Mouse (Mus musculus) adrenal gland (tissue): ENCODE results near the gene Pla2g7.

ENCODE experiments used
- intact Hi-C: fragments of 180-260 bp; cut with DNase I; formaldehyde crosslinking; loops from one replicate; pipeline ENCODE4 v1.15.1; 2025

The Pla2g7 gene

DNA sequence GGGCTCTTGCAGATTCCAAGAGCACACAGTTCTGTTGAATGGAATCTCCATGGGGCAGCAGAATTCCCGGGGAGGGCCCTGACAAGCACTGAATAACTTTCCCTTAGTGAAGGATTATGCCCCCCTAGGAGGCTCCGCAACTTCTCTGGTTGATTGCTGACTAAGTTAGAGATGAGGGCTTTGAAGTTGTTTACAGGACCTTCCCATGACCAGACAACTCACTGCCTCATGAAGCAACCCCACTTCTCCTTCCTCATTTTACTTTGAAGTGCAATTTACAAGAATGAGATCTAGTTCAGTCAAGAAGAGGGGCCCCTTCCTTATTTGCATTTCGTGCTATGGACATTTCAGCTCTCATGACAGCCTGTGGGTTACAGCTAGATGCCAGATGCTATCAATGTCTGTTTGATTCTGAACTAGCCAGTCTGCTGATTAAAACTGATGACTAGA, 5.8 kb downstream of the Pla2g7 start:
- intact Hi-C loops: no loop called here

DNA sequence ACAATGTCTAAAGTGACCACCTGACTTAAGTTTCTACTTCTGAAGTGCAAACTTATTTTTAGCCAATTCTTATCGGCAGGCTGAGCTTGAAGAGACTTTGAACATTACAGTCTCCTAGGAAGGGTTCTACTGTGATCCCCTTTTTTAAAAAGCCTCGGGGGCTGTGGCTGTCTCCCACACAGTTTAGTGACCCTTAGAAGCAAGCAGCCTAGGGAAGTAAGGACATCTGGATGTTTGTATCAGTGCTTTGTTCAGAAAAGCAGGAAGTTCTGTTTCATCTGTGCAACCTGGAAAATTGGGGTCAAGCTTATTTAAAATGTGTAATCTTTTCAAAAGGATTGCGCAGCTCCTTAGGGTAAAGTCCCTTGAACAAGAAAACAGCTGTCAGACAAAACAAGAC, 12.6 kb downstream of the Pla2g7 start:
- intact Hi-C loops: no loop called here

DNA sequence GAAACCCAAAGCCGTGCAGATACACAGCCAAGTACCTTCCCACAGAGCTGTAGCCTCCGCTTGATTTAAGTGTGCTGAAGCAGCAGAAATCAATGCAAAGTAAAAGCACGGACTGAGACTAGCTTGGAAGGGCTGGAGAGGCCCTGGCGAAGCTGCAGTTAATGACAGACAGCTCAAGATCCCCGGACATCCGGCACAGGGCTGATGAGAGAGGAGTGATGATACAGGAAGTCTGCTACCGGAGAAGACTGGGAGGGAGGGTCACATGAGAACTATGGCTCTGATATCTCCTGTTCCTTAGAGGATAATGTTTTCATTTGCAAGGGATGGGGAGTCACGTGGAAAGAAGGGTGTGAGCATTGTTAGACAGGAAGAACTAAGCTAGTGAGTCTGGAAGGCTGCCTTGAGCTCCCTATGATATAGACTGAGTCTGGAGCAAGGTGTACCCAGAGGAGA, 13.1 kb downstream of the Pla2g7 start:
- intact Hi-C loops: no loop called here

DNA sequence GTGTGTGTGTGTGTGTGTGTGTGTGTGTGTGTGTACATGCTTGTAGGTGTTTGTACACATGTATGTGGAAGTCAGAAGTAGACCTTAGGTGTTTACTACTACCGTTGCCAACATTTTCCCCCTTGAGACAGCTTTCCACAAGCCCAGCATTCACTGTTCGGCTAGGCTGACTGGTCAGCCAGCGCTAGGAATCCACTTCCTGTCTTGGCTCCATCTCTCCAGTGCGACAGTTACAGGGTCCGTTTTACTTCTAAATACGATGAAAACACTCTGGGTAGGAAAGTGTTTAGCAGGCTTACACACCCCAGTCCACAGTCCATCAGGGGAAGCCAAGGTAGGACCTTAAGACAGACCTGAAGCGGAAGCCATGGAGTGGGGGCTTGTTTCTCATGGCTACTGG, 16.9 kb downstream of the Pla2g7 start:
- intact Hi-C loops: no loop called here

DNA sequence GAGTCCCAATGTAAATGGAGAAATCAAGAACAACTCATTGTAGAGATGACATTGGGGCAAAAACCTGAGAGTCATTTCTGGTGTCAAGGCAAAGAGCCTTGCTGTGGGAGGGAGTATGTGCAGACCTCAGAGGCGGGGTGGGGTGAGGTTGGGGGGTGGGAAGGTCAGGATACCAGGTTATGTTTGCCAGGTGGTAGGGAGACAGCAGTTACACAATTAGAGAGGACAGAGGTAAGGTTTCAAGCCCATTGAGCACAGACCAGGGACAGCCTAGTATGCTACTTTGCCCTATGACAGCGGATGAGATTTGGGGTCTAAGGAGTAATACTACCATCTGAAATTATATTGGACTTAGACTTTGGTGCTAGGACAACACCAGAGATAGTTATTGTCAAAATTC, 19.4 kb downstream of the Pla2g7 start:
- intact Hi-C loops: no loop called here

DNA sequence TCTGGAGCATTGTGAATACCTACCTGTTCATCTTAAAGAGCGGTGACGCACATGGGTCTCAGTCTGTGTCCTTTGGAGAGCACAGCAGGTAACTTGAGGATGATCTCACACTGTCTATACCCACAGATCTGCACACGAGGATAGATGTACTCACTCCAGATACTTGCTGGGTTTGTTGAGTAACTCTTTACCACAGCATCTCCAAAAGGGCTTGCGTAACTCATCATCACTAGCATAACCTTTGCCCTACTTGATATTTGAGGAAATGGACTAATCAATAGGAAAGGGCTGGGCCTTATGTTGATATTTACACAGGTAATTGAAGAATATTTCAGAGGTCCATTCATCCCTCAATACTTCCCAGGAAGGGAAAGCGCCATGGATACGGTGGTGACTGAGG, 21.9 kb downstream of the Pla2g7 start:
- intact Hi-C loops: no loop called here

DNA sequence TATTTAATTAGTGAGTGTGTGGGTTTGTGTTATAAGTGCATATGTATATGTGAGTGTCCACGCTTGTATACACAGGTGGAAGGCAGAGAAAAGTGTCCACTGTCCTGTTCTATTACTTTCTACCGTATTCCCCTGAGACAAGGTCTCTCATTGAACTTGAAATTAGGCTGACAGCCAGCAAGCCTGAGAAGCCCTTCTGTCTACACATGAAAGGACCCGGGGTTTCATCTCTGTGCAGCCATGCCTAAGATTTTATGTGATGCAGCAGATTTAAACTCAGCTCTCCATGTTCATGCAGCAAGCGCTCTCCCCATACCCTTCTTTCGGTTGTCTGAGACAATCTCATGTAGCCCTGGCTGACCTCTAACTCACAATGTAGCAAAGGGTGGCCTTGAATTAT, 22.6 kb downstream of the Pla2g7 start:
- intact Hi-C loops: no loop called here

DNA sequence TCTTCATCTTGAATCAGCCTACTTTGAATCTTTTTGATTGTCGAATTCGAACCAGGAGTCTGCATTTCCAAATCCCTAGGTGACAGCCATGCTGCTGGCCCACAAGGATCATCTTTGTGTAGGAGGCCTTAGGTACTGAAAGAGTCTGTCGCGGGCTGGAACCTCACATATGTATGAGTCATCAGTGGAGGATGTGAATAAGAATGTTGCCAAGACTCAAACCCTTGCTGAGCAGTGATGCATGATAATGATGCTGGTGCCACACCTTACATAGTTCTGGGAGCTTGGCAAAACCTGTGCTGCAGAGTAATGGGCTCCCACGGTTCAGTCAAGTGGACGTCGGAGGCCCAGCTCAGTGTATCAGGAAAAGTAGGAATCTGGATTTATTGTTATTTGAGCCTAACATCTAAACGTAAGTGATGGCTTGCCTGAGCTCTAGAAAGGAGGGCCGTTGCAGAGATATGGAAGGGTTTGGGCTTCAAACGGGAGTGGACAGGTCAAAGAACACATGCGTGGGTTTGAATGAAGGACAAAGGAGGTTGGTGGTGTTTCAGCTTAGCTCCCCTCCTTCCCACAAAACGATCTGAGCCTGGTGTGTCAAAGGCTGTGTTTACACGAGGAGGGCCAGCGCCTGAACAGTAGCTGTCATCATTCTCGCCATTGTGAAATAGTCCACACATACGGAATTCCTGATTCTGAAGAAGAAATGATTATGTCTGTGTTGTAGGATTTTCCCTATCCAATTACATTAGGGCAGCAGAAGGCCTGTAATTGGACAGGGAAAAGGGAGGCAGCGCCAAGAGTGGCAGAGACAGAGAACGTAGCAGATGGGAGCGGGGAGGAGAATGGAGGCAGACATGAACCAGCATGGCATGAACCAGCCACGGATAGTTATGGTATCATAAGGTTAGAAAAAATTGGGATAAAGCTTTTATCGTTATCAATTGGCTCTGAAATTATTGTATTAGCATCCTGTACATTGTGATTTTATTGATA, 24.7 kb downstream of the Pla2g7 start:
- intact Hi-C loops: no loop called here

DNA sequence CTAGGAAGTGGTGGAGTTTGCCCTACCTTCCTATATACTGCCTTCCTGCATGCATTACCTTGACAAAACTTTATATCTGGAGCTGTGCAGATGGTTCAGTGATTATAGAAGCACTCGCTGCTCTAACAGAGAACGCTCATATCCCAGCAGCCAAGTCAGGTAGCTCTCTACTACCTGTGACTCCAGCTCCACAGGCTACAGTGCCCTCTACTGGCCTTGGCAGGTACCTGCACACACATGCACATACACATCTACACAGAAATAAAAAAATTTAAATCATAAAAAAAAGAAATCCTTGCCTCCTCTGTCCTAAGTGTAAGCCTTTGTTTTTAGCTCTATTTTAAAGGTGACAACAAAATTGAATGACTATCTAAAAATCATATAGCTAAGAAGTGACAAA, 29.8 kb downstream of the Pla2g7 start:
- intact Hi-C loops: no loop called here

DNA sequence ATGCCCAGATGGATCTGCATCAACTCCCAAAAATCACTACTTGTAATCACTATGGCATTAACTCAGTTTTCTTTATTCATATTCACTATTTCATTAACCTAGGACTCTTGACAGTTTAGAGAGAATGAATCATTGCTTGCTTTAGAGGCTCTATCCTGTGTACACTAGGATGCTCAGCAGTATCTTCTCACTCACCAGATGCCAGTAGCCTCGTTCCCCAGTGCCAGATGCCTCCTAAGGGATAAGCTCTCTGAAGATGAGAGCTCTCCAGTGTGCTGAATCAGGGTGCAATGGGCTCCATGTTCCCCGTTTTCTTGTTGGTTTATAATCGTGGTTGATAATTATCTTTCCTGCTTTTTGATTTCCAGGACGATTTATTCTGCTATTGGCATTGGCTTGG, 30.8 kb downstream of the Pla2g7 start:
- intact Hi-C loops: no loop called here

DNA sequence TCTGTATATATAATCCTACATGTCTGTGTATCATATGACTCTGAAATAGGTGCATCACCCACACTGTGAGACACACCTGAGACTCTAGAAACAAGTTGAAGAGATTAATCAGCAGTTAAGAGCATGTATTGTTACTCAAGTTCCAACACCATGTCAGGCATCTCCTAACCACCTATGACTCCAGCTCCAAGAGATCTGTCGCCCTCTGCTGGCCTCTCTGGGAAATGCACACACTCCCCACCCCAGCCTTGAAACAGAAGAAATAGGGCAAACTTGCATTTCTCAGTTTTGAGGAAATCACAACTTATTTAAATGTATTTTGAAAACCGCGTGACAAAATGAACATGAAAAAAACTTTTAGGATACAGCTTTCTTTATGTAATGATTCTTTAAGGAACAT, 38.8 kb downstream of the Pla2g7 start:
- intact Hi-C loops: loop anchor here (1.0 kb wide), 1 partner anchor 88 kb away; no protein-coding TSS in a partner anchor

DNA sequence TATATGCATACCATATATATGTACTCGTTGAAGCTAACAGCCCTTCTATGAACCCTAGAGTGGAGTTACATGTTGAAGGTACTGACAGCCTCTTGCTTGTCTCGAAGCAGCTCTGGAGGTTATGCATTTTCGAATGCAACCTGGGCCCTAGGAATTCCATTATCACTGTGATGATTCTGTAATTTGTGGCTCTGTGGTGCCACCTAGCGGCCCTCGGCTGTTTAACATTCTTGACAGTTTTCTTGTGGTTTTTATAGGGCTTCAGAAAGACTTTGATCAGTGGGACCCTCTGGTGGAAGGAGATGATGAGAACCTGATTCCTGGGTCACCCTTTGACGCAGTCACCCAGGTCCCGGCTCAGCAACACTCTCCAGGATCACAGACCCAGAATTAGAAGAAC, 43.7 kb downstream of the Pla2g7 start:
- intact Hi-C loops: loop anchor here (5.0 kb wide), 1 partner anchor 344 kb away; no protein-coding TSS in a partner anchor

DNA sequence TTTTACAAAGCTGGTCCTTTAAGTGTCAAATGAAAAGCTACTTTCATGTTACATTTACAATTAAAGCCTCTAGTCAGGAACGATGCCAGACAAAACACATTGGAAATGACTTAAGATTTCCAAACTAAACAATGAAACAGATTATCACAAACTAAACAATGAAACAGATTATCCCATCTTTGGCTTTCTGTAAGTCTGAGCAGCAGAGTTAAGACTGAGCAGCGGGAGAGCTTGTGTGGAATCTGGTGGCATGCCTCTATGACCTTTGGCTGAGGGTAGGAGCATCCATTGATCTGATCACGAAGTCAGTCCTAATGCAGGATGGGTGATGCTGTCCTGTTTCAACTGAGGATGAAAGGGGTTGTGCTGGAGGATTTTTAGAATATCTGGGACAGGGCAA, 44.3 kb downstream of the Pla2g7 start:
- intact Hi-C loops: loop anchor here (5.0 kb wide), 1 partner anchor 345 kb away; no protein-coding TSS in a partner anchor

DNA sequence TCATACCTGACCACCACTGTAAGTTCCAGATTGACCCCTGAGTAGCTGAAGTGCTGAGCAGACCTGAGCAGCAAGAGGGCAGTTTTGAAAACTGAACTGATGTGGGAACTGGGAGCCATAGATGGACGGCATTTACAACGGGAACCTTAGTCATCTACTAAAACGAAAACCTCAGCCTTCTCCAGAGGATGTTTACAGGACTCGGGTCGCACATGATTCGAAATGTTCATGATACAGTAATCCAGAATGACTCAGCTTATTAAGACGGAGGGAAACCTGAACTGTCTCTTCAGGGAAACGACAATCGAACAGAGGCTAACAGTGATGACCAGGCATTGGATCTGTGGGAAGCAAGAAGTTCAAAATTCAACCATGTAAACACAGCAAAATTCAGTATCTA, 51.3 kb downstream of the Pla2g7 start:
- intact Hi-C loops: no loop called here

DNA sequence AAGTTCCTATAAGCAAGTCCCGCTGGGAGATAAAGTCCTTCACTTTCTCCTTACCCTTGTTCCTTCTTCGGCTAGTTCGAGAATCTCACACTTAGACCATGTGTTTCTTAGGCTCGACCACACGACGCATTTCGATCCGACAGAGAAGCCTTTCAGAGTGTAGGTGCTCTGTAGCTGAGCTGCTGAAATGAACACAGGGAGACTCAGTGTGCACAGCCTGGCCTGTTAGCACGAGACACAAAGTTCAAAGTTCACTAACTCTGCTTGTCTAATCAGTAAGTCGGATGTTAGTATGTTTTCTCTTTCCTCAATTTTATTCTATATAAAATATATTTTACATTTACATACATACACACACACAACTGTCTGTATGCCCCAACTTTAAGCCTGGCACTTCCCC, 54.2 kb downstream of the Pla2g7 start:
- intact Hi-C loops: no loop called here

DNA sequence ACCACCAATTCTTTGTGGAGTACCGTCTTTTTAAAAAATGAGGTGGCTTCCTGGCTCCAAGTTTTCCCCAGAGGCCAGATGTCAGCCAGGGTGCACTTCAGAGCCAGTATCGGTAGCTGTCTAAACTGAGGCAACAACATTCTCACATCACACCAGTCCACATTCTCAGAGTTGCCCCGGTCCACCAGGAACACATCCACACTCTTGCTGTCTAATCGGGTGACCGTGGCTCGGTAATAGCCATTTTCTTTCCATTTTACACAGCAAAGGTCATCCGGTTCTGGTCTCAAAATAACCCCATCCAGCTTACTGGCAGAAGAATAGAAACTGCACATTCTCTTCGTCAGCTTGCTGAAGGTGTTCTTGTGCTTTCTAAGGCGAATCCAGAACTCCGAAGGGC, 60.3 kb downstream of the Pla2g7 start:
- intact Hi-C loops: no loop called here

DNA sequence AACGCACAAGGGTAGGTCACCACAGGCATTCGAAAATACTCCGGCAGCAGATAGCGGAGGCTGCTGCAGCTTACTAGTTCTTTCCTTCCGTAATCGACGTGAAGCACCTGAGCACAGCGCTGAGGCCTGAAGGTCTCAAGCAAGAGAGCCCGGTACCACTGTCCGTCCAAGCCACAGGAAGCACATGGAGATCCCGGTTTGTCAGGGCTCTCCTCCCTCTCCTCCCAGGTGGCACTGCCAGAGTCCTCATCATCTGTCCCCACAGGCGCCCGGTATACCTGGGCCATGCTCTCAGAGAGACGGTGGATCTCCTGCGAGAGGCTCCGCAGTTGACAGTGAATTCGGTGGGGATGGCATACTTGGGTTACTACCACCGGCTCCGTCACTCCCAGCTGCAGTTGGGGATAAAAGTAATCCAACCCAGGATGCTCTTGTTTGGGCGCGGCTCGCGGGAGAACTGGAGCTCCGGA, 61.2 kb downstream of the Pla2g7 start:
- intact Hi-C loops: no loop called here

DNA sequence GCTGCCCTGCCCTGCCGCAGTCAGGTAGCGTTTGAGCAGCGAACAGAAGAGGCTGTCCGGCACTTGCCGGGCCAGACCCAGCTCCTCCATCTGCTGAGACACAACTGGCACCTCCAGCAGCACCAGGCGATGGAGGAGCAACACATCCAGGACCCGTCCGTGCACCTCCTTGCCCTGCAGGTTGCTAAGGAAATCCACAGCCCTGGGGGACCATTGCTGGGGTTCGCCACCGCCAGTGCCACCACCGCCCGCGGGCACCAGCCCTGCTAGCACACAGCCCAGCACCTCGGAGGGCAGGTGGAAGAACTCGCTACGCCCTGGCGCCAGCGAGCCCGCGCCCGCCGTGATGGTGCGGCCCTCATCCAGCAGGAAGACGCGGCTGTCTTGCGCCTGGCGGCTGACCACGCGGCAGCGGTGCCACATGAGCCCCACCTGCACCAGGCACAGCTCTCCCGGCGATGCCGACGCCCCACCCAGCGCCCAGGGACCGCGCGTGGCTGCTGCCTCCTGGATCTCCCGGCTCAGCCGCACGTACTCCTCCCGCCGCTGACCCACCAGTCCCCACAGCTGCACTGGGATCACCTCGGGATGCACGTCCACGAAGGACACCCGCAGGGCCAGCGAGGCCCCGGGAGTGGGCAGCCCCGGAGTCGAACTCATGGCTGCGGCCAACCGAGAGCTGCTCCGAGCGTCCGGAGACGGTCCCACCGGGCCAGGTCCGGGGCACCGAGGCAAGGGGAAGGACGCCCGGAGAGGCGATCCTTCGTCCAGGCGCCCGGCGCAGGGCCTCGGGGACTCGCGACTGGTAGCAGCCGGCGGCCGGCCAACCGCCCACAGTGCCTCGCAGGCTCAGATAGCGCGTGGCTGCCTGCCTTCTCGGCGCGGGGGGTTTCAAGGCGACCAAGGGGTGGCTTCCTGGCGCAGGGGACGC, 61.9 kb downstream of the Pla2g7 start, which contains the start of gene Tdrd6:
TSS of gene Tdrd6 (minus strand) at position 804 of the 931 bp plus-strand sequence.
- intact Hi-C loops: no loop called here

DNA sequence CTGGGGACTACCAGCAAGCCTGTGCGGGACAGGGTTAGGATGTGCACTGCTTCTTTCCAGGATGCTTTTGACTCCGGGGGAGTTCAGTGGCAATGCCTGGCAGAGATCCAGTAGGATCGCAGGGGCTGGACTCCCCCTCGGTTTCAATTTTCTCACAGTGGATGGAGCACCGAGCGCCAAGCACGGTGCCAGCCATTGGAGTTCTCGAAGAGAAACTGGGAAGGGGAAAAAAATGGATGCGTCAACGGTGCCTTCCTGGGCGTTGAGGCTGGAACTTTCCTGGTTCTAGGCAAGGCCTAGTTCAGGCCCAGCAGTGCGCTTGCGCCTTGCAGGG, 62.5 kb downstream of the Pla2g7 start:
- intact Hi-C loops: no loop called here

DNA sequence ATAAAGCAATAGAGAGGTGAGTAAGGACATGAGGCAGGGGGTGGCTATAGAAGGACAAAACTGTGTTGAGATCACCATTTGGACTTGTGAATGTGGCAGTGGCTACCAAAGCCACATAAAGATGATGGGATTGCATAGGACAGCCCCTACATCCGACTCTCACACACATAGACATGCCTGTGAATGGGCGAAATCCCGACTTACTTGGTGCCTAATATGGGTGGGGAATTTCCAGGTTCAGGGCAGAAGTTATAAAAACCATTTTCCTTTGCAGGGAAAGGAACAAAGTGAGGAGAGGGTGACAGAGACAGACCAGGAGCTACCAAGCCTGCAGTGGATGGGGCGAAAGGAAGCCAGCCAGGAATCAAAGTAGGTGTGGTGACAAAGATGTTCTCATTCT, 69.2 kb downstream of the Pla2g7 start:
- intact Hi-C loops: no loop called here

DNA sequence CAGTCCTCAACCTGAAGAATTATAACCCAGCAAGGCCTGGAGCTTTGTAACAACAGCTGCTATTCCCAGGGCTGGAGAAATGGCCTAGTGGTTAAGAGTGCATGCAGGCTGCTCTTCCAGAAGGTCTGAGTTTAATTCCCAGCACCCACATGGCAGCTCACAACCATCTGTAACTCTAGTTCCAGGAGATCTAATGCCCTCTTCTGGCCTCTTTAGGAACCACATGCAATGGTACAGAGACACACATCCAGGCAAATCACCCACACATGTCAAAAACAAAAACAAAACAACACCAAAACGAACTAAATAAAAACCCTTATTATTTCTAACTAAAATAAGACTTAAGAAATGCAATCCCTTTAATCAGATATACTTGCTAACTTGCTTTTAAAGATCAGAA, 72.9 kb downstream of the Pla2g7 start:
- intact Hi-C loops: no loop called here

DNA sequence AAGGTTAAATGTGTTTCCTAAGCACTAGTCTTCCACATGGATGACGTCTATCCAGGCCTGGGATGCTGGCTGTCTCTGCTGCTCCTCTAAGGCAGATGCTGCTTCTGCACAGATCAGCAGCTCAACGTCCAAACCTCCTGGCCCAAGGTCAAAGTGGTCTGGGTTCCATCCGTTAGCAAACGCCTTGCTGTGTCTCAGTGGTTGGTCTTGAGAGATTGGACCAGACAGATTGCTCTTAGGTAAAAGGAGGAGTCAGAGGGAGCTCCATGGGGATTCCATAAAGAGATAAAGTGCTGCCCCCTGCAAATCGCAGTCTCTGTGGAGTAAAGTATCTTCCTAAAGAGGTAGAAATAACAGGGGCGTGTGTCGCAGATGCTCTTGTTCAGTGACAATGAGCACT, 75.3 kb downstream of the Pla2g7 start:
- intact Hi-C loops: no loop called here
